Mouse (Mus musculus): ENCODE results near the gene Thoc3.
"Not testable (repeated sequence)": the region's sequence is repeated elsewhere in the genome, so short reads cannot be mapped to it uniquely, and the experiment has no call there.

The Thoc3 gene

GRCm38 (mm10) chr13:54468098-54469011, at the start of gene Thoc3:
Gene Thoc3 (minus strand): TSS chr13:54468849.
- DNase-seq (ENCODE audit: low spot score in 2 of 2): peak; percentile 87 to 88

GRCm38 (mm10) chr13:54505920-54506319, 37.3 kb upstream of the Thoc3 start:
- DNase-seq (ENCODE audit: low spot score in 2 of 2): peak in 1 of 2 experiments; percentile 12

GRCm38 (mm10) chr13:54504611-54505260, 36.1 kb upstream of the Thoc3 start:
- DNase-seq (ENCODE audit: low spot score in 2 of 2): no peak

- peak; percentile 22 to 37 for DNase-seq (ENCODE audit: low spot score in 2 of 2)
These were observed 35.2 kb upstream of the Thoc3 start, which contains the start of gene Simc1 for GRCm38 (mm10) chr13:54503604-54504521. Gene Simc1 (plus strand): TSS chr13:54503779.

- DNase-seq (ENCODE audit: low spot score in 2 of 2): no peak
These were observed 34.6 kb upstream of the Thoc3 start for GRCm38 (mm10) chr13:54503278-54503603.

- no peak for DNase-seq (ENCODE audit: low spot score in 2 of 2)
These were observed 33.5 kb upstream of the Thoc3 start for GRCm38 (mm10) chr13:54501957-54502690.

GRCm38 (mm10) chr13:54501352-54501751, 32.7 kb upstream of the Thoc3 start:
- DNase-seq (ENCODE audit: low spot score in 2 of 2): no peak

GRCm38 (mm10) chr13:54499551-54499950, 30.9 kb upstream of the Thoc3 start:
- DNase-seq (ENCODE audit: low spot score in 2 of 2): not testable (repeated sequence)

GRCm38 (mm10) chr13:54491381-54491780, 22.7 kb upstream of the Thoc3 start:
- DNase-seq (ENCODE audit: low spot score in 2 of 2): no peak

- DNase-seq (ENCODE audit: low spot score in 2 of 2): no peak
These were observed 21.8 kb upstream of the Thoc3 start for GRCm38 (mm10) chr13:54490411-54490810.

- DNase-seq (ENCODE audit: low spot score in 2 of 2): no peak
These were observed 12.8 kb upstream of the Thoc3 start for GRCm38 (mm10) chr13:54481498-54481897.

- DNase-seq (ENCODE audit: low spot score in 2 of 2): no peak
These were observed 10.6 kb upstream of the Thoc3 start for GRCm38 (mm10) chr13:54479286-54479685.

GRCm38 (mm10) chr13:54475702-54476101, 7.1 kb upstream of the Thoc3 start:
- no peak for DNase-seq (ENCODE audit: low spot score in 2 of 2)

GRCm38 (mm10) chr13:54474996-54475395, 6.3 kb upstream of the Thoc3 start:
- DNase-seq (ENCODE audit: low spot score in 2 of 2): no peak

- DNase-seq (ENCODE audit: low spot score in 2 of 2): no peak
These were observed 3.3 kb upstream of the Thoc3 start for GRCm38 (mm10) chr13:54471967-54472366.

- no peak for DNase-seq (ENCODE audit: low spot score in 2 of 2)
These were observed 334 bp upstream of the Thoc3 start for GRCm38 (mm10) chr13:54469012-54469354.

- DNase-seq (ENCODE audit: low spot score in 2 of 2): no peak
These were observed 9.4 kb downstream of the Thoc3 start for GRCm38 (mm10) chr13:54459282-54459681.

- no peak for DNase-seq (ENCODE audit: low spot score in 2 of 2)
These were observed 11.6 kb downstream of the Thoc3 start for GRCm38 (mm10) chr13:54457062-54457461.

GRCm38 (mm10) chr13:54447496-54448224, 21.0 kb downstream of the Thoc3 start:
- no peak for DNase-seq (ENCODE audit: low spot score in 2 of 2)

- peak; percentile 67 to 77 for DNase-seq (ENCODE audit: low spot score in 2 of 2)
These were observed 21.8 kb downstream of the Thoc3 start for GRCm38 (mm10) chr13:54446686-54447495.

Data from right cerebral cortex, postnatal 36 days (tissue).